Mouse (Mus musculus): Measurements from ENCODE around the gene Tatdn3.
"Not testable (repeated sequence)": the region's sequence is repeated elsewhere in the genome, so short reads cannot be mapped to it uniquely, and the experiment has no call there.

Tatdn3 gene

DNA sequence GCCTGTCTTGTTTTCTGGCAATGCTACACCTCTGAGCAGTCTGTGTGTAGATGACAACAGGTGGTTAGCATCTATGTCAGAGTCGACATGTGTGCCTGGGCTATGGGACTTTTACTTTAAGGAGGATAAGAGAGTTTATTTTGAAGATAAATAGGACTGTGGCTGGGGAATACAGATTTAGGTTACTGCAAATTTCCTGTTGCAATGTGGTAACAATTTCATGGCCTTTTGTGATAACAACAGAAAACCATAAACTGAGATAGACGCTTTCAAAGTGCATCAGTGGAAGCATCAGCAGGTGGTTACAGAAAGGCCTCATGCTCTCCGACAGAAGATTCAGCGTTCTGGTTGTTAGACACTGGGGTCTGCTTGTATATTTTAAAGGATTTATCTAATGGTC, 10.8 kb upstream of the Tatdn3 start:
- DNase-seq, result no peak

DNA sequence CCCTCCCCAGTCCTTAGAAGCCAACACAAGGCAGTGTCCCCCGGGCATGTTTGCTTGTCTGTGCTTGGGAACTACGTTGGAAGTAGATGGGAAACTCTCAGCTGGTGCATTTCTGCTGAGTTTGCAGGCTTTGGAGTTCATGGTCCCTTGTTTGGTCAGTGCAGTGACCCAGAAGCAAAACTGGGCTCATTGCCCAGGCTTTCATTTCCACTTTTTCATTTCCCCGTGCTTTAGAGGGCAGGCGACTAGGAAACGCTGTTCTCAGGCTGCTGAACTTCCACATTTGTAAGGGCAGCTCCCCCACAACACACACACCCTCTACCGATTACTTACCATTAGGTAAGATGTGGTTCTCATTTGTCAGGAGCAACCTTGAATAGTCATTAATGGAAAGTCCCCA, 10.3 kb upstream of the Tatdn3 start:
- peak; percentile 86 for DNase-seq

DNA sequence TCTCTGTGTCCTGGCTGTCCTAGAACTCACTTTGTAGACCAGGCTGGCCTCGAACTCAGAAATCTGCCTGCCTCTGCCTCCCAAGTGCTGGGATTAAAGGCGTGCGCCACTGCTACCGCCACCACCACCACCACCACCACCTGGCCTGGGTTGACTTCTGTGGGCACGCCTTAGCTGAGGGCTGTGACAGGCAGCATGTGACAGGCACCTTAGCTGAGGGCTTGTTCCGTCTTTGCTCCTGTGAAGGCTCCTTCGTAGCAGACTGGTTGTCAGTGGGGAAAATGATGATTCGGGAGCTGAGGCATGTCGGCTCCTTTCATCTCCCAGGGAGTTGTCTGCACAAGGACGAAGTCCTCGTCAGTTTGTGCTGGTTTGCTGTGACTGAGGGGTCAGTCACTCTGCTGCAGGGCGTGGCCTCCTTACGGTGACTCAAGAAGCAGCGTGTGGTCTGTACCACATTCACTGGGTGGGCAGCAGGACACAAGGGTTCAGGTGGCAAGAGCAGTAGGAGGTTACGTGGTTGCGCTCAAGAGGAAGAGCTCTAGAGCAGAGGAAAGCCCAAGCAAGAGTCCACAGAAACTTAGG, 9.7 kb upstream of the Tatdn3 start:
- DNase-seq, result peak; percentile 26

DNA sequence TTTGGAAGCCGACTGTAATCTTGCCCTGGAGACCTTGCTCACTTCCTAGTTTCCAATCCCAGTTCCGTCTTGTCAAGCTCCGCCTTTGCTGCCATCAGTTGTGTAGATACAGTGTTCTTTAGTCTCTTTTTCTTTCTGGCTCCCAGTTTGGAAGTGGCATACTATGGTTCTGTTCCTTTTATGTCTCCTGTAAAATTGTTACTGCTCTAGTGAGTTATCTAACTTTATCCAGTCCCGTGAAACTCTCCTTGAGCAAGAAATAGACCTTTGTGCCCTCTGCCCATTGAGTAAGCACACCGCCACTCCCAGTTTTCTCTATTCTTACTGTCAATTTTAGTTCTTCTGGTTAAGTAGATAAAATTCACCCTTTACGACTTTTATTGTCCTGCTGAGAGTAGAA, 8.9 kb upstream of the Tatdn3 start:
- no peak for DNase-seq

DNA sequence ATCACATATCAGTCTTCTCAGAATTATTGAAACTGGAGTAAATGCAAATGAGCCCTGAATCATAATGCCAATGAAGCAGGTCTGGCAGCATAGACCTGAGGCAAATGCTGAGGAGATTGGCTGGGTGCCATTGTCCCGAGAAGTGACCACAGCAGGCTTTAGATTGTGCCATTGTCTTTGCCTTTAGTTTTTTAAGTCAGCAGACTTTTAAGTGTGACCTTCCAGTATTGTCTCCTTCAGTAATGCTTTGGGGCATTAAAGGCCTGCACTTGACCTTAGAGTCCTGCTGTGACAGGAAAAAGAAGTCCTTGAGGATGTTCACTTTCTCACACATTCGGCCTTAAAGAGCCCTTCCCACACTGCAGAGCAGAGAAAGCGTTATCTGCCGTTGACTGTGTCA, 7.5 kb upstream of the Tatdn3 start:
- no peak for DNase-seq

DNA sequence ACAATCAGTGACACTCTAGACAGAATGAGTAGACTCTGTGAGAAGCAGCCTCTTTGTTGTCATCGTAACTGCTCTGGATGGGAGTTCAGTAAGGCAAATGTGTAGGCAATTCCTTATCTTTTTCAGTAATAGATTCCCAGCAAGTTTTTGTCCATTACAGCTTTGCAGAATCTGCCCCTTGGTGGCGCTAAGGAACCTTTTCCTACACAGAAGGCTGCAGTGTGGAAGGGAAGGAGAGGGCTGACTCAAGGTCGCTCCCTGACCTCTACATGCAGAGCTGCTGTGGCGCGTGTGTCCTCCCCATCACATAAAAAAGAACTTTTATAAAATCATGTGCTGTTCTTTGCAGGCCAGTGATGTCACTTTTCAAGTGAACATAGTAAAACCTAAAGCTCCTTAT, 5.6 kb upstream of the Tatdn3 start:
- no peak for DNase-seq

DNA sequence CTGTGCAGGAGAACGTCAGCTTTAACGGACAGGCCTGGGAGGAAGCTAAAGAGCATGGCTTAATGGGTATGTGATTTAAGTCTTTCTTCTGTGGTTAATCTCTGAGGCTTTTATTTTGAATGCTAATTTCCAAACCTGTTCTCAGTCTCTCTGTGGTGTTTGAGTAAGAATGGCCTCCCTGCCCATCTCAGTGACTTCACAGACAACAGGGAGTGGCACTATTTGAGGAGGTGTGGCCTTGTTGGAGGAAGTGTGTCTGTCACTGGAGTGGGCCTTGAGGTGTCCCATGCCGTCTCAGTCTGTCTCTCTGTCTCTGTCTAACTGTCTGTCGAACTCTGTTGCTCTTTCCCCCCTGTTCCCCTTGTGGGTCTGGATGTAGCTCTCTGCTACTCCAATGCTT, 2.5 kb upstream of the Tatdn3 start:
- DNase-seq, result no peak

DNA sequence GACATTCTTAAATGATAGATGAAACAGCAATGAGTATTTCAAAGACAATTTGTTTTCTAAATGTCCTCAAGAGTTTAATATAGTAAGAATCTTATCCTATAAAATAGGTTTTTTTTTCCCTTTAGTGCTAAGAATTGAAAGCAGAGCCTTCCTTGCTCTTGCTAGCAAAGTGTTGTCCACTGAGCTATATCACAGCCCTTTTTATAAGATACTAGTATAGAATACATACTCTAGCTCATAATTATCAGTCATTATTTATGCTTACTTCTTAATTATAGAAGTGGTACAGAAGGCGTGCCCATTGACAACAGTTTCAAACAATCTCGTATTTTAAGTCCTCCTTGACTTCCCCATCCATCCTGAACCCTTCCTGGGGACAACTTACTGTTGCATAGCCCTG, 1.8 kb upstream of the Tatdn3 start:
- no peak for DNase-seq

DNA sequence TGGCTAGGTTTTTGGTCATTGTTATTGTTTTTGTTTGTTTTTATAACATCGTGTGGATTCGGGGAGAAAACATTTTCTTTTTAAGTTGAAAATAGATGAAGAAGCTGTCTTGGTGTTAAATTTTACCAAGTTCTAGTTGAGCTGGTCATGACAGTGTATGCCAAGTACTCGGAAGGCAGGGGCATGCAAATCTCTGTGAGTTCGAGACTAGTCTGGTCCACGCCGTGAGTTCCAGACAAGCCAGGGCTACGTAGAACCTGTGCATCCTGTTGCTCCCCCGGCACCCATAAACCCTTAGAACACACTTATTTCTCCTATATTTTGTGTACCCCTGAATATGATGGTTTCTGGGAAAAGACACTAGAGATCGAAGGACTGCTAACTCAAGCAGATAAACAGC, 968 bp upstream of the Tatdn3 start:
- DNase-seq, result no peak

DNA sequence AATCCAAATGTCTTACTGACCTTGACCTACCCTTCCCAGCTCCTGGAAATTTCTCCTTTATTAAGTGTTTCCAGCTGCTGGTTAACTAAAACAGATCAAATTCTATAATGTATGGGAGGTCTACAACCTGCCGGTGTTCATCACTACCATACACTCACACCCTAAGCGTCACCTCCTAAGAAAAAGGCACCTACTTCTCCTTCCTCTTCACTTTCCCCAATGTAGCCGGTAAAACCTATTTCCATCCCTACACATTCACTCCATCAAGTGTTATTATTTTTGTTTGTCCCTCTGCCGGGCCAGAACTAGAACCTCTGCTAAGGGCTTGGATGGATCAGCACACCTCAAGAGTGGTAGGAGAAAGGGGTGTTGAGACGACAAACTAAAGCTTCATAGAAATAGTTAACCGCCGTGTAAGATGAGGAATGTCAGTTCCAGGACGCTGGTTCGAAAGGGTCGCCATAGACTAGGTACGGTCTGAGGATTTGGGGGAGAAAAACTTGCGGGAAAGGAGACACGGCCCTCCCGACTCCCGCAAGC, 421 bp downstream of the Tatdn3 start:
- DNase-seq, result no peak

DNA sequence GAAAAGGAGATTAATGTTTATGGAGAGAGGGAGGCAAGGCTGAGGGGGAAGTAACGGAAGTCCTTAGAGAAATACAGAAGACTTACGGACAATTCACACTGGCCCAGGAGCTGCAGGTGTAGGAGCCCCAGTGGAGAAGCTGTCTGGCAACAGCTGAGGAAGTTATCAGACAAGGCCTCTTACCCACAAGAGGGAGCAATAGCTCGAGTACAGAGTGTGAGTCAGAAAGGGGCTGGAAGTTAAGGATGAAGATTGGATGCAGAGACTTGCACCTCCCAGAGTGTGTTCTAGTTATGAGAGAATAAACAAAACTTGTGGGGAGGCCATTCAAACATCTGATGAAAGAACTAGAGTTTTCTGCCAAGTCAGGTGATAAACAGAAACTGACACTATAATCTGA, 5.3 kb downstream of the Tatdn3 start:
- no peak for DNase-seq

DNA sequence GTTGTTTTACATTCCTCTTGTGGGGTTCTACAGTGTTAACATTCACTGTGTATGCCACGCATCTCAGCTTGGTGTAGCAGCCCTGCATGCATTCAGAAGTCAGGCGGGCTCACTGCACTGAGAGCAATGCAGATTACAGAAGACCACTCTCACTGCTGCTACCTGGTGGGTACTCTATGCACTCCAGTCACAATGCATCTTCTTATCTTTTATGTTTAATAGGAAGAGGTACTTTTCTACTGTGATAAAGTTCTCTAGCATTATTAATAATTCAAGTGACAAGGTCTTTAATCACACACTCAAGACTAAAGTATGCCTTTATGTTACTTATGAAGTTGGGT, 7.2 kb downstream of the Tatdn3 start:
- DNase-seq, result no peak

DNA sequence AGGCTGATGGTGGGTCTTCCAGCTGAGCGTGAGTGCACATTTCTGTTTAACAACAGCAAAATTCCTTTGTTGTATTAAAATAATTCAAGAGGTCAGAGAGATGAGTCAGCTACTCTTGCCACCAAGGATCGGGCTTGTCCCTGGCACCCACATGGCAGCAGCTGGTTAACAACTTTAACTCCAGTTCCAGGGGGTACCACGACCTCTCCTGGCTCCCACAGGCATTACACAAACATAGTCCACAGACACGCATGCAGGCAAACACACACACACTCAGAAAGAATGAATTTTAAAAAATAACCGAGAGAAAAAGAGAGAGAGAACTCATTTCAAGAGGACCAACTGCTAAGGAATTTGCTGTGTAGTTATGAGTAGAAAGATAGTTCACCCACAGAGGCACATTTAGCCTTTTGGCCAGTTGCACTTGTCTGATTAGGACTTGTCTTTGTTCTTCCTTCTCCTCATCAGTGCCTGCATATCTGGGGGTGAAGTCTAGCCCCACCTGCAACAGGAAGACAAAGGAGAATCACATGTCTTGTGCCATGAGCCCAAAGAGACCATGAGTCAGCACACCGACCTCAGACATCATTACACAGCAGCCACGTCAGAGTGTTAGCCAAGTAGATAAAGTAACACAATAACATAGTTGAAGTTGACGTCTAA, 7.7 kb downstream of the Tatdn3 start:
- DNase-seq, result no peak

DNA sequence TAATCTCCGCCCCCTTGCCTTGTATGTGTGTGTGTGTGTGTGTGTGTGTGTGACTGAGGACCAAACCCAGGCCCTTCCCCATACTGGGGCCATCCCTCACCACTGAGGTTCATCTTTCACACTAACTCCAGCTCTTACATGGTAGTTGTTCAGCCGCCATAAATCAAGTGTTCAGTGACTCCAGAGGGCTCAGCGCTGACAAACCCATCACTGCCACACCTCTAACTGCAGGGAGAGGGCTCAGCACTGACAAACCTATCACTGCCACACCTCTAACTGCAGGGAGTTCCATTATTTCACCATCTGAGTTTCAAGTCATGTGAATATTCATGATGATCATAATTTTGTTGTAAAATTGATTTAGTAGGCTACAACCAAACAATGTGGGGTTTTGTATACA, 9.2 kb downstream of the Tatdn3 start:
- DNase-seq, result no peak

DNA sequence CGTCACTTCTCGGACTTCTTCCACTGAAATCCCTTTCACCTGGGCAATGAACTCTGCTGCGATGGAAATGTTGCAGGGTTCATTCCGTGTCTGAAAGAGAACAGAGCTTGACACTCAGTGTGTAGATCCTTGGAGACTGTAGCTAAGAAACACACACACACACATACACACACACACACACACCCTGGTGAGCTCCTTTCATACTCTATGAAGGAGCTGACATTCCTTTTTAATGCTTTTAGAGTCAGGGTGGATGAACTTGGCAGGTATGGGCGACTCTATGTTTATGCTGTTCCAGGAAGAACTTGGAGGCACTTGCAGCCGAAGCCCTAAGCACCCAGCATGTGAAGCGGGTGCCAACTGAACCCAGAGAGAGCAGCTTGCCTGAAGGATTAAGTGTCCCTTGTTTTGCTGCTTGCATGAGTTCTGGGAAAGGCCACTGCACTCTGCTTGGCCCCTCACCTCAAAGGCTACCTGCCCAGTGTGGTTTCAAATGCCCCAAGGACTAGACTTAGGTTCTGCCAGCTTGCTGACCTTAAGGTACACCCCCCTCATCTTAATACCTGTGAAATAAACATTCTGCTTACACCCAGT, 16.4 kb downstream of the Tatdn3 start:
- DNase-seq, result peak; percentile 49

DNA sequence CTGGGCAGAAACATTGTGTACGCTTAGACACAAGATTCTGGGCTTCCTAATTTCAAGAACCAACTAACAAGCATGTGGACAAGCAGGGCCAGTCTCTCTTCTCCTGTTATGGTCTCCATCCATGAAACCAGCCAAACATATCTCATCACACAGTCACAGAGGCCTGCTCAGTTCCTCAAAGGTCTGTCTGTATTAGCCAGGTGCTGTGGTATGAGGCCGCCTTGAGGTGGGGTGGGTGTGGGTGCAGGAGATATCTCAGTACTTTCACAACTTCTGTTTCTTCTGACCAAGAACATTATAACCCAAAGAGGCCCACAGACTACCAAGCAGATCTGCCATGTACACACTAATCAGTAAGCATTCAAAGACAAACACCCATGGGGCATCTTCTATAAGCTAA, 17.5 kb downstream of the Tatdn3 start:
- no peak for DNase-seq

DNA sequence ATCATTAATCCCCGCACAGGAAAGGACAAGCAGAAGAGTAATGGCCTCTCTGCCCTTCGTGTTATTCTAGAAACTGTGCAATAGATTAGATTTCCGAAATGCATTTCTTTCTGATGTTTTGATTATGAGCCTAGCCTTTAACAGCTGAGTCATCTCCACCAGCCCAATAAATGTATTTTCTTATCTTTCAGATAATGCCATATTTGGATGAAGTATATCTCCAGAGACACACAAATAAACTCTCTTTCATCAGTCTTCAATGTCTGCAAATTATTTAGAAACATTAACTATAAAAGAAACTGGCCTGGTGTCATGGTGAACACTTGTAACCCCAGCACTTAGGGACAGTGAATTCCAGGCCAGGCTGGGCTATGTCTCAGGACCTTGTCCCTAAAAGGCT, 20.0 kb downstream of the Tatdn3 start:
- no peak for DNase-seq

DNA sequence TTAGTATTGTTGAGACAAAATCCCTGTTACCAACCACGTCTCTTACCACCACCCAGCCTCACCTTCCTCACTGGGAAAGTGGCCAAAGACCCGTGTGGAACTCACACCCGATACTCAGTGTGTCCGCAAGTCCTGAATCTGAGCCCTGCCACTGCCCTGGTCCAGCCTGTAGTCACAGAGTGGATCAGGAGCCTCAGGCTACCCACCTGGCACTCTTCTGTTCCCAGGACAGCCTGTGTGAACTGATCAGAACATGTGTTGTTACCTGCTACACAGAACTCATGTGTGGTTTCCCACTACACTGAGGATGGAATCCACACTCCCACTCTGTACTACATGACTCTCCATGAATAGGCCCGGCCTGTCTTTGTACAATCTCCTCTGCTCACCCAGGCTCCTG, 20.6 kb downstream of the Tatdn3 start:
- no peak for DNase-seq

DNA sequence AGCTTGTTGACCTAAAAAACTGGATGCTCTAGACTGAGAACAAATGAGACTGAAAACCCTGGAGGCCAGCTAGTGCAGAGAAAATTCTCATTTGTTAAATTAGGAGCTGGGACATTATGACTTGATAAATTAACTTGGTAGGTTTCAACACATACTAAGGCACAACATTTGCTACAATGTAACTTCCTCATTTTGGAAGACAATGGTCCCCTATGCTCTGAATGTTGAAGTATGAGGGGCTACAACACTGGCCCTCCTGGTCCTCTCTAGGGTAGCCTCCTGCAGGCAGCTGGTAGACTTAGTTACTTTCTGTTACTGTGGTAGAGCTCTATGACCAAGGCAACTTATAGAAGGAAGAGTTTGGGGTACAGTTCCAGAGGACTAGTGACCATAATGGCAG, 21.4 kb downstream of the Tatdn3 start:
- DNase-seq, result no peak

DNA sequence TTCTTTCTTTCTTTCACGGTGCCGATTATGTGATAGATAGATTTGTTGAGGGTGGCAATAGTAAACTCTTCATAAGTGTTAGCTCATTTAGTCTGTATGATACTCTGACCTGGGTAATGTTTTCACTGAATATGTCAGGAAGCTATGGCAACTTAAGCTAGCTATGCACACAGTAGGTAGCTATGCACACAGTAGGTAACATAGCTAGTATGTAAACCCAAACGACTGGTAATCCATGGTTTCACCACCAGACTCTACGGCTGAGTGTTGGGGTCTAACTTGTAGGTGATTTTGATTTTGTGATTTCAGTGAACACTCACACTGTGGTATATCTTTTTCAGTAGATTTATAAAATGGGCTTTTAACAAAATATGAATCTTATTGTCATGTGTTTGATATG, 24.7 kb downstream of the Tatdn3 start:
- DNase-seq, result no peak

DNA sequence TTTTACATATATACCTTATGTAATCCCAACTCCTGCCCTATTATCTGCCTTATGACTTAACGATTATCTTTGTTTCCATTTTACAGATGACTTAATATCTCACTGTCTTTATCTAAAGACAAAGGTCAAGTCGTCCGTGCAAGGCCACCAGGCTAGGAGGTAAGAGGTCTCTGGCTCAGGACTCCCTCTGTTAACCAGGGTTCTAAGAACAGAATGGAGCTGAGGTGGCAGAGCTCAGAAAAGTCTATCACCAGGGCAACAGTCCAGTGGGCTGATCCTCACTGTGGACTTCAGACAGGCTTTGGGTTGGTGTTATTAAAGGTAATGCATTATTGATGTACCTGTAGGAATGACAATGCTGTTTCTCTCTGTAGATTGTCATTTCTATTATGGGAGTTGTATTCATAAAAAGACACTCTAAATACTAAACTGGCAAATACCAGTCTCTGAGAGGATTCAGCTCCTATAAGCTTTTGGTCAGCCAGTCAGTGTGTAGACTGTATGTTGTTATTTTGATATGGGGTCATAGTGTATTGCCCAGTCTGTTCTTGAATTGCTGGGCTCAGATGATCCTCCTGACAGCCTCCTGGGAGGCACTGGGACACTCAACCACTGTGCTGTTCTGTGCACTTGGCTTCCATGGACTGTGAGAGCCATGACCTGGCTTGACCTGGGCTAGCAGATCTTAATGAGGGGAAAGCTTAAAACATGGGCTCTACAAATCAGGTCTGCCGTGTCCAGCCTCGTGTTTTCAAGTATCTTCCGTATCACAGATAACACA, 26.0 kb downstream of the Tatdn3 start, which contains the start of gene Spata45:
Spata45 (plus strand) TSS at position 86 of the 781 bp plus-strand sequence.
- DNase-seq, result no peak

DNA sequence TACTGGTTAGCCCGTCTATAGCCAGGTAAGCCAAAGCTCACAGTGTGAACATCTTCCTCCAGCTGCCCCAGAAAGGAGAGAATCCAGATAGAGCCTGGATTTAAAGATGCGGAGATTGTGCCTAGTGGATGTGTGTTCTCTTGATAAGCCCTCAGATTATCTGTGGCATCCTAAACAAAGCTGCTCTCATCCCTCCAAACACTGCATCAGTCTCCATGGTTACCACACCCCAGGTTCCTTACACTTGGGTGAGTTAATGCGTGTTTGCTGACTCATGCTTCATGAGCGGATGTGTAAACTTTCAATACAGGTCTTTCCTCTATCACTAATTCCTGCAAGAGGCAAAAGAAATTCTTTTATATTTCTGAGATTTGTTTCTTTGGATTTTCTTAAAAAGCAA, 27.1 kb downstream of the Tatdn3 start:
- DNase-seq, result no peak

DNA sequence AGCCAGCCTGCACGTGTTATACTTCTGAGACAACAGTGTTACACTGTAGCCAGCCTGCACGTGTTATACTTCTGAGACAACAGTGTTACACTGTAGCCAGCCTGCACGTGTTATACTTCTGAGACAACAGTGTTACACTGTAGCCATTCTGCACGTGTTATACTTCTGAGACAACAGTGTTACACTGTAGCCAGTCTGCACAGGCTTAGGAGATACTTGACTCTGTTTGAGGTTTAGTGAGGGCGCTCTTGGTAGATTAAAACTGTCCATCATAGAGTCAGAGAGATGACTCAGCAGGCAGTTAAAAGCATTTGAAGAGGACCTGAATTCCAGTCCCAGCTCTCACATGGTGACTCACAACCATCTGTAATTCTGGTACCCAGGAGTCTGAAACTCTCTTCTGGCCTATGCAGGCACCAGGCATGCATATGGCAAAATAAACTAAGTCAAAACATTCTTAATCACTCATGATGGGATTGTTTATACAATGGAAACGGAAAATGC, 31.8 kb downstream of the Tatdn3 start:
- not testable (repeated sequence) for DNase-seq

DNA sequence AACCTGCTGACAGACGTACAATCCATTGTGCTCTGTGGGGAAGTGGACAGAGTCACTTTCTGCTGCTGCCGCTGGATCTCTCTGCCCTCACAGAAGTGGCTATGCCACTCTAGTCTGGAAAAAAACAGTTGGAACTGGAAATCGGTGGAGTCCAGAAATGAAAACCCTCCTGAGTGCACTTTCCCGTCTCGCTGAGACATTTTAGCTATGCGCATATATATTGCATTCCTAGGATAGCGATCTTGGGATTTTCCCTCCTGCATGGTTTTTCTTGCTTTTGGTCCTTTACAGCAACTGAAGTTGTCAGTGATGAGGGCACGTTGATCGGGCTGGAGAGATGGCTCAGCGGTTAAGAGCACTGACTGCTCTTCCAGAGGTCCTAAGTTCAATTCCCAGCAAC, 32.5 kb downstream of the Tatdn3 start:
- peak; percentile 30 for DNase-seq

Data from kidney, adult 11 months (tissue).